Mouse (Mus musculus): ENCODE measurements around the gene Pdhx. TPM values are rescaled to one million over a fixed set of nuclear protein-coding genes. Genes with fewer than 3 reads are reported as not detected.
A peak's percentile ranks its signal among the peaks of the same experiment; 100 is the strongest.

Pdhx gene
- polyA plus RNA-seq (2015; fragmentation: Nextera tagmentation; extraction: Ambion mirVana), result 30.8 and 34.7 TPM in 2 replicates

GRCm38 (mm10) chr2:103073219-103073982, at the start of gene Pdhx, which contains the start of gene Apip:
Pdhx (minus strand) TSS chr2:103073513.
Apip (plus strand) TSS chr2:103073675.
- Histone ChIP-seq H3K27me3 (no peaks in the 10 kb centered on the region), H3K4me2 (peak within 1 kb of the TSS; percentile 62), H3K4me1 (peaks cover 9% of the 10 kb centered on the region; the same call in 1 of the 2 replicates), H3K36me3 (no peaks in the 10 kb centered on the region; the same call in 1 of the 2 replicates), H3K9ac (peak within 1 kb of the TSS; percentile 87), H3K9me3 (no peaks in the 10 kb centered on the region), H3K27ac (peak within 1 kb of the TSS; percentile 91), H3K4me3 (peak within 1 kb of the TSS; percentile 74)
- ATAC-seq (ENCODE audit: insufficient number of reproducible peaks, low FRiP score, low TSS enrichment, low read depth), result peak; percentile 100
- WGBS, result under 1% methylated on average over 55 of the region's 55 CpGs

GRCm38 (mm10) chr2:103119197-103119854, 46.0 kb upstream of the Pdhx start:
- H3K4me2 ChIP-seq, result no peak overlapping the region
- H3K9me3 ChIP-seq, result no peaks in the 10 kb centered on the region
- no peak overlapping the region for H3K9ac ChIP-seq
- no peaks in the 10 kb centered on the region for H3K36me3 ChIP-seq
- no peak for ATAC-seq (ENCODE audit: insufficient number of reproducible peaks, low FRiP score, low TSS enrichment, low read depth)
- 71% methylated on average over 7 of the region's 7 CpGs for WGBS
- no peaks in the 10 kb centered on the region for H3K27me3 ChIP-seq
- H3K4me3 ChIP-seq, result no peak overlapping the region
- no peak overlapping the region for H3K27ac ChIP-seq
- H3K4me1 ChIP-seq, result no peaks in the 10 kb centered on the region

GRCm38 (mm10) chr2:103118324-103119196, 45.2 kb upstream of the Pdhx start:
- ATAC-seq (ENCODE audit: insufficient number of reproducible peaks, low FRiP score, low TSS enrichment, low read depth), result no peak
- H3K9me3 ChIP-seq, result no peaks in the 10 kb centered on the region

GRCm38 (mm10) chr2:103117212-103117611, 43.9 kb upstream of the Pdhx start:
- Histone ChIP-seq H3K27me3 (no peaks in the 10 kb centered on the region), H3K27ac (no peak overlapping the region), H3K36me3 (no peaks in the 10 kb centered on the region), H3K4me1 (no peaks in the 10 kb centered on the region), H3K9me3 (no peaks in the 10 kb centered on the region), H3K9ac (no peak overlapping the region), H3K4me3 (no peak overlapping the region), H3K4me2 (no peak overlapping the region)
- no peak for ATAC-seq (ENCODE audit: insufficient number of reproducible peaks, low FRiP score, low TSS enrichment, low read depth)
- 60% methylated on average over 5 of the region's 5 CpGs for WGBS

More at GRCm38 (mm10) chr2:103118324-103119196, 45.2 kb upstream of the Pdhx start:
- 66% methylated on average over 6 of the region's 6 CpGs for WGBS
- Histone ChIP-seq H3K27ac (no peak overlapping the region), H3K36me3 (no peaks in the 10 kb centered on the region), H3K4me2 (no peak overlapping the region), H3K4me3 (no peak overlapping the region), H3K27me3 (no peaks in the 10 kb centered on the region), H3K9ac (no peak overlapping the region), H3K4me1 (no peaks in the 10 kb centered on the region)

- 56% methylated on average over 8 of the region's 8 CpGs for whole genome bisulfite sequencing
- H3K4me2 ChIP-seq, result no peak overlapping the region
- no peaks in the 10 kb centered on the region for H3K4me1 ChIP-seq
- H3K27me3 ChIP-seq, result no peaks in the 10 kb centered on the region
- no peak for ATAC-seq (ENCODE audit: insufficient number of reproducible peaks, low FRiP score, low TSS enrichment, low read depth)
- no peaks in the 10 kb centered on the region for H3K36me3 ChIP-seq
- no peaks in the 10 kb centered on the region for H3K9me3 ChIP-seq
- no peak overlapping the region for H3K4me3 ChIP-seq
- H3K9ac ChIP-seq, result no peak overlapping the region
- H3K27ac ChIP-seq, result no peak overlapping the region
Measured at GRCm38 (mm10) chr2:103111669-103112068, 38.4 kb upstream of the Pdhx start.

- Histone ChIP-seq H3K27ac (no peak overlapping the region), H3K4me1 (no peaks in the 10 kb centered on the region; the same call in 1 of the 2 replicates), H3K27me3 (no peaks in the 10 kb centered on the region), H3K9me3 (no peaks in the 10 kb centered on the region), H3K4me2 (no peak overlapping the region), H3K36me3 (no peaks in the 10 kb centered on the region), H3K9ac (no peak overlapping the region), H3K4me3 (no peak overlapping the region)
- ATAC-seq (ENCODE audit: insufficient number of reproducible peaks, low FRiP score, low TSS enrichment, low read depth), result no peak
- WGBS, result 81% methylated on average over 2 of the region's 2 CpGs
Measured at GRCm38 (mm10) chr2:103106172-103106571, 32.9 kb upstream of the Pdhx start.

- H3K36me3 ChIP-seq, result no peaks in the 10 kb centered on the region
- no peaks in the 10 kb centered on the region for H3K9me3 ChIP-seq
- 54% methylated on average over 5 of the region's 5 CpGs for WGBS
- H3K27ac ChIP-seq, result no peak overlapping the region
- no peaks in the 10 kb centered on the region; the same call in 1 of the 2 replicates for H3K4me1 ChIP-seq
- H3K4me3 ChIP-seq, result no peak overlapping the region
- no peak overlapping the region for H3K4me2 ChIP-seq
- no peak for ATAC-seq (ENCODE audit: insufficient number of reproducible peaks, low FRiP score, low TSS enrichment, low read depth)
- H3K9ac ChIP-seq, result no peak overlapping the region
- H3K27me3 ChIP-seq, result no peaks in the 10 kb centered on the region
Measured at GRCm38 (mm10) chr2:103102595-103102994, 29.3 kb upstream of the Pdhx start.

- Histone ChIP-seq H3K9ac (no peak overlapping the region), H3K4me1 (no peaks in the 10 kb centered on the region), H3K27me3 (no peaks in the 10 kb centered on the region), H3K9me3 (no peaks in the 10 kb centered on the region), H3K4me2 (no peak overlapping the region), H3K36me3 (peaks cover 45% of the 10 kb centered on the region), H3K4me3 (no peak overlapping the region), H3K27ac (no peak overlapping the region)
- WGBS, result 80% methylated on average over 6 of the region's 6 CpGs
- ATAC-seq (ENCODE audit: insufficient number of reproducible peaks, low FRiP score, low TSS enrichment, low read depth), result no peak
Measured at GRCm38 (mm10) chr2:103089521-103089920, 16.2 kb upstream of the Pdhx start.

- Histone ChIP-seq H3K27ac (no peak overlapping the region), H3K9me3 (no peaks in the 10 kb centered on the region), H3K4me1 (no peaks in the 10 kb centered on the region), H3K9ac (no peak overlapping the region), H3K27me3 (no peaks in the 10 kb centered on the region), H3K4me2 (no peak overlapping the region), H3K4me3 (no peak overlapping the region), H3K36me3 (peaks cover 31% of the 10 kb centered on the region)
- ATAC-seq (ENCODE audit: insufficient number of reproducible peaks, low FRiP score, low TSS enrichment, low read depth), result no peak
- WGBS, result 98% methylated on average over 4 of the region's 4 CpGs
Measured at GRCm38 (mm10) chr2:103088099-103088498, 14.8 kb upstream of the Pdhx start.

GRCm38 (mm10) chr2:103086432-103086831, 13.1 kb upstream of the Pdhx start:
- no peak overlapping the region for H3K9ac ChIP-seq
- peaks cover 27% of the 10 kb centered on the region for H3K36me3 ChIP-seq
- no peak overlapping the region for H3K4me3 ChIP-seq
- no peak for ATAC-seq (ENCODE audit: insufficient number of reproducible peaks, low FRiP score, low TSS enrichment, low read depth)
- WGBS, result 7% methylated on average over 1 of the region's 1 CpGs
- H3K27me3 ChIP-seq, result no peaks in the 10 kb centered on the region
- no peaks in the 10 kb centered on the region for H3K9me3 ChIP-seq
- no peak overlapping the region for H3K4me2 ChIP-seq
- no peak overlapping the region for H3K27ac ChIP-seq
- no peaks in the 10 kb centered on the region for H3K4me1 ChIP-seq

GRCm38 (mm10) chr2:103085633-103086032, 12.3 kb upstream of the Pdhx start:
- no peaks in the 10 kb centered on the region for H3K27me3 ChIP-seq
- H3K4me2 ChIP-seq, result no peak overlapping the region
- H3K36me3 ChIP-seq, result peaks cover 27% of the 10 kb centered on the region
- no peak for ATAC-seq (ENCODE audit: insufficient number of reproducible peaks, low FRiP score, low TSS enrichment, low read depth)
- H3K4me3 ChIP-seq, result no peak overlapping the region
- no peak overlapping the region for H3K9ac ChIP-seq
- no peaks in the 10 kb centered on the region for H3K4me1 ChIP-seq
- no peak overlapping the region for H3K27ac ChIP-seq
- 71% methylated on average over 10 of the region's 10 CpGs for WGBS
- H3K9me3 ChIP-seq, result no peaks in the 10 kb centered on the region

All from limb, embryonic 15.5 days (tissue).